Mouse (Mus musculus) kidney, postnatal 14 days (tissue): ENCODE measurements around the gene Ascl3.

Experiments used
- DNase-seq: peaks from one replicate; pipeline ENCODE4 v3.0.0; 2022; ENCODE audit warnings: mixed read lengths

Ascl3 gene

GRCm38 (mm10) chr7:109708961-109709382 lies 22.6 kb downstream of the Ascl3 start:
- peak; percentile 79 for DNase-seq

GRCm38 (mm10) chr7:109707023-109707785 lies 24.3 kb downstream of the Ascl3 start:
- peak; percentile 69 for DNase-seq

- no peak for DNase-seq
Measured at GRCm38 (mm10) chr7:109704461-109704860, 27.1 kb downstream of the Ascl3 start.

- DNase-seq = no peak
Measured at GRCm38 (mm10) chr7:109704016-109704377, 27.5 kb downstream of the Ascl3 start.

GRCm38 (mm10) chr7:109703190-109704015 lies 28.1 kb downstream of the Ascl3 start, which contains the start of the genes St5 and Akip1:
St5 (minus strand) TSS chr7:109703605.
Akip1 (plus strand) TSS chr7:109703690.
- peak; percentile 97 for DNase-seq

GRCm38 (mm10) chr7:109702721-109703120 lies 28.8 kb downstream of the Ascl3 start:
- DNase-seq = no peak

- DNase-seq = no peak
Measured at GRCm38 (mm10) chr7:109700213-109700612, 31.3 kb downstream of the Ascl3 start.

GRCm38 (mm10) chr7:109695339-109695726 lies 36.2 kb downstream of the Ascl3 start:
- DNase-seq = no peak

- DNase-seq = no peak
Measured at GRCm38 (mm10) chr7:109694576-109695338, 36.8 kb downstream of the Ascl3 start.

- DNase-seq = peak; percentile 75
Measured at GRCm38 (mm10) chr7:109690961-109691360, 40.6 kb downstream of the Ascl3 start.

- DNase-seq = no peak
Measured at GRCm38 (mm10) chr7:109690101-109690500, 41.4 kb downstream of the Ascl3 start.

- DNase-seq = no peak
Measured at GRCm38 (mm10) chr7:109686585-109687128, 44.9 kb downstream of the Ascl3 start.

GRCm38 (mm10) chr7:109680879-109681278 lies 50.6 kb downstream of the Ascl3 start:
- DNase-seq = no peak

- DNase-seq = no peak
Measured at GRCm38 (mm10) chr7:109680284-109680683, 51.2 kb downstream of the Ascl3 start.
